Mouse (Mus musculus) erythroblast, embryonic 14.5 days (primary cell): ENCODE results near the gene Olfr420.

Source experiments
- GATA1 ChIP-seq: IDR thresholded peaks from 2 replicates; pipeline ENCODE4 v1.6.1; 2012; ENCODE audit warnings: low read length, inconsistent platforms, mixed read lengths
- TAL1 ChIP-seq: IDR thresholded peaks from 3 replicates; pipeline ENCODE4 v1.6.1; 2012; ENCODE audit warnings: low read length, inconsistent platforms, mixed read lengths

GRCm38 (mm10) chr1:174159095-174159494 is 3.7 kb downstream of the Olfr420 start:
- no peak for TF ChIP-seq TAL1
- no peak for TF ChIP-seq GATA1
